Mouse (Mus musculus): ENCODE data around the gene Rffl.
A peak's percentile ranks its signal among the peaks of the same experiment; 100 is the strongest.

The Rffl gene

GRCm38 (mm10) chr11:82874924-82875323 is 3.9 kb upstream of the Rffl start:
- no peak for DNase-seq (ENCODE audit: low read depth, low spot score)

GRCm38 (mm10) chr11:82870173-82871030 is 608 bp downstream of the Rffl start:
- peak; percentile 59 for DNase-seq (ENCODE audit: low read depth, low spot score)

GRCm38 (mm10) chr11:82869506-82870172 is 1.4 kb downstream of the Rffl start:
- no peak for DNase-seq (ENCODE audit: low read depth, low spot score)

GRCm38 (mm10) chr11:82867956-82868355 is 3.1 kb downstream of the Rffl start:
- DNase-seq (ENCODE audit: low read depth, low spot score): no peak

GRCm38 (mm10) chr11:82866850-82867564 is 4.0 kb downstream of the Rffl start:
- DNase-seq (ENCODE audit: low read depth, low spot score): no peak

- no peak for DNase-seq (ENCODE audit: low read depth, low spot score)
Measured at GRCm38 (mm10) chr11:82865957-82866356, 5.1 kb downstream of the Rffl start.

GRCm38 (mm10) chr11:82863488-82863931 is 7.5 kb downstream of the Rffl start:
- no peak for DNase-seq (ENCODE audit: low read depth, low spot score)

- no peak for DNase-seq (ENCODE audit: low read depth, low spot score)
Measured at GRCm38 (mm10) chr11:82863059-82863458, 8.0 kb downstream of the Rffl start.

GRCm38 (mm10) chr11:82862638-82863037 is 8.4 kb downstream of the Rffl start:
- no peak for DNase-seq (ENCODE audit: low read depth, low spot score)

GRCm38 (mm10) chr11:82861558-82861957 is 9.5 kb downstream of the Rffl start:
- no peak for DNase-seq (ENCODE audit: low read depth, low spot score)

GRCm38 (mm10) chr11:82860759-82861158 is 10.3 kb downstream of the Rffl start:
- no peak for DNase-seq (ENCODE audit: low read depth, low spot score)

GRCm38 (mm10) chr11:82857307-82857848 is 13.6 kb downstream of the Rffl start:
- DNase-seq (ENCODE audit: low read depth, low spot score): no peak

- DNase-seq (ENCODE audit: low read depth, low spot score): no peak
Measured at GRCm38 (mm10) chr11:82856032-82856431, 15.0 kb downstream of the Rffl start.

GRCm38 (mm10) chr11:82855327-82855973 is 15.6 kb downstream of the Rffl start:
- DNase-seq (ENCODE audit: low read depth, low spot score): no peak

- no peak for DNase-seq (ENCODE audit: low read depth, low spot score)
Measured at GRCm38 (mm10) chr11:82854111-82854510, 16.9 kb downstream of the Rffl start.

- no peak for DNase-seq (ENCODE audit: low read depth, low spot score)
Measured at GRCm38 (mm10) chr11:82852958-82853357, 18.1 kb downstream of the Rffl start.

- no peak for DNase-seq (ENCODE audit: low read depth, low spot score)
Measured at GRCm38 (mm10) chr11:82852540-82852939, 18.5 kb downstream of the Rffl start.

GRCm38 (mm10) chr11:82852115-82852514 is 18.9 kb downstream of the Rffl start:
- no peak for DNase-seq (ENCODE audit: low read depth, low spot score)

GRCm38 (mm10) chr11:82850259-82850658 is 20.8 kb downstream of the Rffl start:
- no peak for DNase-seq (ENCODE audit: low read depth, low spot score)

GRCm38 (mm10) chr11:82847571-82848000 is 23.4 kb downstream of the Rffl start:
- no peak for DNase-seq (ENCODE audit: low read depth, low spot score)

GRCm38 (mm10) chr11:82846938-82847337 is 24.1 kb downstream of the Rffl start:
- no peak for DNase-seq (ENCODE audit: low read depth, low spot score)
